Mouse (Mus musculus): Measurements from ENCODE around the gene Dynll1.

DNA sequence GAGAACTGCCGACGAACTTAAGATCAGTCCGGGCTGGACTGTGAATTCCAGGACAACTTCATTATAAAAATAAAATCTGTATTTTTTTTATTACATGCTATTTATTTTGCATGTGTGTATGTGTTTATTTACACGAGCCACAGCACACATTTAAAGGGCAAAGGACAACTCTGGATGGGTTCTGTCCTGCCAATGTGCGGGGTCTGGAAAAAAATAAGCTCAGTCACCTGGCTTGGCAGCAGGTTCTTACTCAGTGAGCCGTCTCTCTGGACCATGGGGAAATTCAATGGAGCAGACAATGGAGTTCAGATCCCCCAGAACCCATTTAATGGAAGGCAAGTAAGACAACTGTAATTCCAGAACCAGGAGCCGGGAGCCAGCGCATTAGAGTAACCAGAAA is 39.7 kb downstream of the Dynll1 start:
- TF ChIP-seq TAL1 (IDR thresholded peaks at IDR 0.05; ENCODE audit: low read length): no peak
- no peak for TF ChIP-seq GATA1 (IDR thresholded peaks at IDR 0.05; ENCODE audit: low read length)
